Mouse (Mus musculus) lung, postnatal 25 days (tissue): ENCODE measurements around the gene Tmem168.

Source experiments
- DNase-seq: peaks from one replicate; pipeline ENCODE4 v3.0.0; 2022; ENCODE audit warnings: low spot score

Gene Tmem168

GRCm38 (mm10) chr6:13586154-13586553, 21.7 kb downstream of the Tmem168 start:
- DNase-seq, result no peak

DNA sequence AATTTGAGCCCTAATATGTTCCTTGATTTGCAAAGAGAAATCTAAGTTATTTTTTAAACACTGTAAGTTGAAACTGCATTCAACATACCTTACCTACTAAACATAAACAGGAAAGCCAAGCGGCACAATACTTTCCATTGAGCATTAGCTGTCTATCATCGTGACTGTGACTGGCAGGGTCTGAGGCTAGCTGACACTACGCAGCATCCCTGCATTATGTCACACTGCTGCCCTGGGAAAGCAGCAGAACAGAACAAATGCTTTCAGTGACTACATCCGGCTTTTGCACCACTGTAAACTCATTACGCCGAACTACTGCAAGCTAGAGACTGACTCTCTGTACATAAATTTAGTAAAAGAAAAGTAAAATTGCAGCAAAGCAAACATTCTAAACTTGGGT, 23.1 kb downstream of the Tmem168 start:
- no peak for DNase-seq

DNA sequence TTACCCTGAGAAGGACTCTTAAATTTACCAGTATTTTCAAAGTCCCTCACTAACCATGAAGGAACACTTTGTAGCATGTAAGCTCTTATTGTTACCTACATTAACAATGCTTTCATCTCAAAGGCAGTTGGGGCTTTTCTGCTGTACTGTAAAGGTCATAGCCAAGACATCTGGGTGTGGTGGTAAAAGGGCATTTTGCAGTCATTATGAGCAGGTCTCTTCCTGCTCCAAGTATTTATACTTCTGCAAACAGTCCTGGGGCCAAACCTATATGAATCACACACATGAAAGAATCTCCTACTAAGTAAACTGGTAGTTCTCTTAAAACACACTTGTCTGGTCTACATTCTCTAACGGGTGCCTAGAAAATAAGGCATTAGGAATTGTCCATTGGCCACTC, 25.8 kb downstream of the Tmem168 start:
- no peak for DNase-seq

DNA sequence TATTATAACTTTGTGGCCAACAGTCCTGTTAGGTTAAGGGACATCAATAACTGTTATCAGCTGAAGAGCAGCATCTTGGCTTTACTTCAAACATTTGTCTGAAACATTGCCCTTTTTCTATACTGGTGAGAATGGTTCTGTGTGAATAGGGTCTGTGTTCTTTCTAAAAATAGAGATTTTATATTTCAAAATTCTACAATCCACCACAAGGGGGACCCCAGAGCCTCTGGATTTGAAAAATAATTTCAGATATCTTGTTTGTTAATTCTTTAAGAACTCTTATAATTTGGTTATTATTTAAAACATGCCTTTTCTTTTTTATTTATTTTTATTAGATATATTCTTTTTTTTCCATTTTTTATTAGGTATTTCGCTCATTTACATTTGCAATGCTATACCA, 42.2 kb downstream of the Tmem168 start:
- DNase-seq, result no peak

DNA sequence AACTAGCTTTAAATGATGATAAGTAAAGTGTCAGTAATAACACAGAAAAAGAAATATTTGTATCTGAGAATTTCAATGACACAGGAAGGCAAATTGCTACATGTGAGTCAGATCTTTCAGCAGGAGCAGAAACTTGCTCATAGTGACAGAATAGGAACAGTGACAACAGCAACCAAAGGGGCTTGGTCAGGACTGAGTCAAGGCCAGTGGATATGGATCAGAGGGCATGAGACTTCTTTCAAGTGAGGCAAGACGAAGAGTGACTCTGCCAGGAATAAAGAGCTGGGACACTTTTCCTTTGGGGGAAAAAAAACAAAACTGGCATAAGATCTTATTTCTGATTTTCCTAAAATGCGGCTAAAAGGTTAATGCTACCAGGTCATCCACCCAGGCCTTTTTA, 52.6 kb downstream of the Tmem168 start:
- DNase-seq, result no peak

GRCm38 (mm10) chr6:13541761-13542160, 66.1 kb downstream of the Tmem168 start:
- DNase-seq, result no peak

GRCm38 (mm10) chr6:13537275-13537964, 70.5 kb downstream of the Tmem168 start:
- DNase-seq, result no peak
